Mouse (Mus musculus) liver, postnatal 0 days (tissue): Measurements from ENCODE around the gene Pacrg. TPM values are rescaled to one million over a fixed set of nuclear protein-coding genes. Genes with fewer than 3 reads are reported as not detected.

Experiments
- ATAC-seq: fragments of 200-750 bp; cut with Nextera tagmentation; 2 replicates; pipeline ENCODE4 v1.8.0; 2017; ENCODE audit warnings: mild to moderate bottlenecking, moderate library complexity
- DNase-seq: peaks from one replicate; pipeline ENCODE4 v3.0.0-alpha.2; 2016
- H3K27ac ChIP-seq: fragments of 300-500 bp; sonication (generic); 2 replicates; pipeline ENCODE4 v1.5.1; 2014; ENCODE audit warnings: antibody characterized with exemption, moderate library complexity, mild to moderate bottlenecking, low read depth
- H3K27me3 ChIP-seq: fragments of 300-500 bp; sonication (generic); 2 replicates; pipeline ENCODE4 v1.6.1; 2014; ENCODE audit warnings: low read length, control low read depth, mixed read lengths; ENCODE audit not compliant: insufficient read depth
- H3K36me3 ChIP-seq: fragments of 300-500 bp; sonication (generic); replicated peaks from 2 replicates; pipeline ENCODE4 v1.6.1; 2014; ENCODE audit warnings: mild to moderate bottlenecking, control low read depth, low read length, moderate library complexity, mixed read lengths; ENCODE audit not compliant: insufficient read depth
- H3K4me1 ChIP-seq: fragments of 300-500 bp; sonication (generic); 2 replicates; pipeline ENCODE4 v1.6.1; 2014; ENCODE audit warnings: antibody characterized with exemption, mild to moderate bottlenecking, control low read depth; ENCODE audit not compliant: insufficient read depth
- H3K4me2 ChIP-seq: fragments of 300-500 bp; sonication (generic); 2 replicates; pipeline ENCODE4 v1.6.1; 2014; ENCODE audit warnings: low read depth, mild to moderate bottlenecking, low read length, moderate library complexity, mixed read lengths
- H3K4me3 ChIP-seq: fragments of 300-500 bp; sonication (generic); 2 replicates; pipeline ENCODE4 v1.5.1; 2014; ENCODE audit warnings: low read depth, low read length
- H3K9ac ChIP-seq: fragments of 300-500 bp; sonication (generic); replicated peaks from 2 replicates; pipeline ENCODE4 v1.6.1; 2014; ENCODE audit warnings: mild to moderate bottlenecking, moderate library complexity
- H3K9me3 ChIP-seq: fragments of 300-500 bp; sonication (generic); 2 replicates; pipeline ENCODE4 v1.6.1; 2016; ENCODE audit warnings: mild to moderate bottlenecking, control low read depth, low read length, mixed read lengths
- CTCF ChIP-seq: sonication (generic); IDR thresholded peaks from 2 replicates; pipeline ENCODE4 v1.5.1; 2016; ENCODE audit warnings: antibody characterized with exemption, low read depth
- EP300 ChIP-seq: IDR thresholded peaks from 2 replicates; pipeline ENCODE4 v1.6.1; 2016; ENCODE audit warnings: antibody characterized with exemption, low read depth, mild to moderate bottlenecking
- WGBS: fragments of 180-500 bp; shearing (Covaris S2); extraction: QIAGEN DNeasy Blood & Tissue Kit; methylation state at CpG from one replicate; pipeline ENCODE4 v1.1.7; 2014; ENCODE audit not compliant: insufficient replicate concordance; 5-methylcytosine and 5-hydroxymethylcytosine counted together
- polyA plus RNA-seq: library from polyadenylated mRNA; unstranded; fragments of >200 nt; fragmentation: Nextera tagmentation; extraction: Ambion mirVana; gene quantifications from 2 replicates; pipeline ENCODE4 v1.2.1, GENCODE M21; 2015

Gene Pacrg
- polyA plus RNA-seq, 1 experiment from 2014 or later = not detected

DNA sequence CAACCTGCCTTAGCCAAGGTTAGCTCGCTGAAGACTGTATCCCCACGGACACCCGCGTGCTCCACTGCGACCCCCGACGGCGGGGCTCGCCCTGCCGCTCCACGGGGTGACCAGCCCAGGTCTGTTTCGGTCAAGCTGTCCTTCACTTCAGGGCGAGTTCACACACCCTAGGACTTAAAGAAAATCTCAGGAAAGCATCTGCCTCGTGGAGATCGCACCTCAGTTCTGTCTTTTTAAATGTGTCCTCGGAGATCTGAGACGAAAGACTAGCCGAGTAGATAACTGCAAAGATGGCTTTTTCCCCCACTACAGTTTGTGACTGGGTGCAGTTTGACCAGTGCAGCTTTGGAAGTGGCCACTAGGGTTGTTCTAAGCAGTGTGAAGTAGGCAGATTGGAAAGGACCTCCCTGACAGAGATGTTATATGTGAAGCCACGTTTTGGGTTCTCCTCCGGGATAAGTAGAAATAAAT is 655 bp upstream of the Pacrg start:
- Histone ChIP-seq H3K9me3 (no peaks in the 10 kb centered on the region), H3K4me1 (peaks cover 6% of the 10 kb centered on the region; the same call in 1 of the 2 replicates), H3K27ac (peak overlapping the region; percentile 66), H3K4me2 (peak overlapping the region; percentile 91), H3K4me3 (peak overlapping the region; percentile 77), H3K9ac (peak overlapping the region; percentile 76), H3K27me3 (no peaks in the 10 kb centered on the region), H3K36me3 (no peaks in the 10 kb centered on the region)
- TF ChIP-seq CTCF (peak; percentile 63), EP300 (no peak)
- peak; percentile 66 for ATAC-seq
- peak; percentile 54 for DNase-seq
- 3% methylated on average over 20 of the region's 20 CpGs for WGBS

DNA sequence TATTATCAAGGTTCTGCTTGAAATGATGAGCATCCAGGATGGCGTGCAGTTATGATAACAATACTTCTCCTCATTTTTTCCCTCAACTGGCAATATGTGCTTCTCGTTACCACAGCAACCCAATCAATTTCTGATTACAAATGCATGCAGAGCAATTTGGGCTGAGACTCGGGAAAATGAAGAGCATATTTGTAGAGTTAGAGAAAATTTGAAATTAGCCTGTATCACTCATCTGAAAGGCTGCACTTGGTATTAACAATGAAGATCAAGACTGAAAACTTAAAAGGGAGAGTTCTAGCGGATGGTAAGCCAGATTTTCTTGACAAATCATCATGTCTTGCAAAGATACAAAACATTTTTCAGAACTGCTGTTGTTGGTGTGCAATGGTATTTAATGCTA is 21.1 kb downstream of the Pacrg start:
- no peak for DNase-seq
- Histone ChIP-seq H3K9ac (no peak overlapping the region), H3K27ac (no peak overlapping the region), H3K36me3 (no peaks in the 10 kb centered on the region), H3K27me3 (no peaks in the 10 kb centered on the region), H3K4me3 (no peak overlapping the region), H3K4me2 (no peak overlapping the region), H3K4me1 (no peaks in the 10 kb centered on the region), H3K9me3 (no peaks in the 10 kb centered on the region)
- WGBS = 68% methylated on average over 4 of the region's 4 CpGs
- ATAC-seq = no peak
- TF ChIP-seq CTCF (no peak), EP300 (no peak)

DNA sequence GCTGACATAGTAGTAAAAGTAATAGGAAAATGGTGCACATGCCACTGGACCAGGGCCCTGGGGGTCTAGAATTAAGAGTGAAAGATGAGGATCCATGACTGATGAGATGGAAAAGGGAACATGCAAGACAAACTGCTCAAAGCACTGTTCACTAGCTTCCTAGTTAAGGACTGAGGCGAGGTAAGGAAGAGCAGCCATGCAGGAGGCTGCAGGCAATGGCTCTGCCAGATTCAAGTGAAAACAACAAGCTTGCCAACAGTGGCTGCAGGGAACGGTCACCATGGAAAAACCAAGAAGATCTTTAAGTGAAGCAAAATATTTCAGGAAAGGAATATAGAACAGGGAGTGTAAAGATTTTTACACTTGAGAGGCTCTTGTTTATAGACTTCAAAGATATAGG is 31.5 kb downstream of the Pacrg start:
- ATAC-seq (no peak), DNase-seq (no peak)
- no peaks in the 10 kb centered on the region for H3K36me3 ChIP-seq
- H3K9ac ChIP-seq = no peak overlapping the region
- WGBS = 74% methylated on average over 2 of the region's 2 CpGs
- H3K4me1 ChIP-seq = no peaks in the 10 kb centered on the region
- no peaks in the 10 kb centered on the region for H3K27me3 ChIP-seq
- no peaks in the 10 kb centered on the region for H3K9me3 ChIP-seq
- H3K27ac ChIP-seq = no peak overlapping the region
- H3K4me3 ChIP-seq = no peak overlapping the region
- no peak overlapping the region for H3K4me2 ChIP-seq
- TF ChIP-seq CTCF (no peak), EP300 (no peak)

DNA sequence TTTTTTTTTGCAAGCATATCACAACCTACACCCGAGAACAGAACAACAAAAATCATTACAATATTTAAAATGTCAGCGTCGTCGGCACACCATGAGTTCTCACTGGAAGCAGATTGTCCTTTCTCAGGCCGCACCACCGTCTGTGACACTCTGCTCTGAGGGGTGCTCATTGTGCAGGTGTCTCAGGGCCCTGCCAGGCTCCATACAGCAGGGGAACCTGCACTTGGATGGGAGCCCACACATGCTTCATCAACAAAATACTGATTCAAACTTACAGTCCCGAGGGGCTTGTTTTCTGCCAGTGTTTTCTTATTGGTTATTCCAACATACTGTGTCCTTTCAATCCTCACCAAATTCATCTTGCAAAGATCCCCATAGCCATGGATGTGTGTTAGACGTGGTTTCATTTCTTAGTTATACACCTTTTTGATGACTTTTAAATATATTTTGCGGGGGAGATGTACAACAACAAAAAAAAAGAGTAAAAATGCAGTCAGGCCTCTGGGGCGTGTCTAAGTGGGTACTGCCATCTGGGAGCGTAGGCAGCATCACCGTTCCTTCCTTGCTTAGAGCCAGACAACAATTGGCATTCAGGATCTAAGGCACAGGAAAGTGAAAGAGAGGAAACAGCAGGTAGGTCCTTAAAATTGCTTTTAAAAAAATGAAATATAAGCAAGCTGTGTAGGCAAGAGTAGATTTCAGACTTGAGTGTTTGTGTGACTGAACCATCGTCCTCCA is 32.7 kb downstream of the Pacrg start:
- DNase-seq = no peak
- TF ChIP-seq CTCF = no peak
- TF ChIP-seq EP300 = no peak
- H3K27me3 ChIP-seq = no peaks in the 10 kb centered on the region
- no peaks in the 10 kb centered on the region for H3K4me1 ChIP-seq
- H3K4me3 ChIP-seq = no peak overlapping the region
- WGBS = 76% methylated on average over 13 of the region's 13 CpGs
- ATAC-seq = no peak
- no peak overlapping the region for H3K4me2 ChIP-seq
- H3K9me3 ChIP-seq = no peaks in the 10 kb centered on the region
- no peaks in the 10 kb centered on the region for H3K36me3 ChIP-seq
- H3K27ac ChIP-seq = no peak overlapping the region
- H3K9ac ChIP-seq = no peak overlapping the region

DNA sequence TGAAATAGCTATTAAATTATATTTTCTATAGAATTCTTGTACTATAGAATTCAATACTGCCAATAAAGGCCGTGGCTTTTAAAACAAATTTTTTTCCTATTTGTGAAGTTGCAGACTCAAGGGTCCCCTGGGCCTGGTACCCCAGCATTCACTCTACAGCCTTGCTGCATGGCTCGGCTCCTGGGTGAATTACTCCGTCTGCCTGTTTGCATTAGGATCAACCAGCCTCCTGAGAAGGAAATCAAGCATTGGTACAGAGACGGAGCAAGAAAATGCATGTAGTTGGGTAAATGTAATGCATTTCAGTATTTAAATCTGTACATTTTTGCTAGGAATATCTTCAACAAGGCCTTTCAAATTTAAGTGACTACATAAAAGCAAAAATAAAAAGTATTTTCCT is 33.4 kb downstream of the Pacrg start:
- Histone ChIP-seq H3K4me3 (no peak overlapping the region), H3K27me3 (no peaks in the 10 kb centered on the region), H3K4me2 (no peak overlapping the region), H3K9me3 (no peaks in the 10 kb centered on the region), H3K27ac (no peak overlapping the region), H3K9ac (no peak overlapping the region), H3K4me1 (no peaks in the 10 kb centered on the region), H3K36me3 (no peaks in the 10 kb centered on the region)
- ATAC-seq (no peak), DNase-seq (no peak)
- TF ChIP-seq EP300 = no peak
- no peak for TF ChIP-seq CTCF
- WGBS = 83% methylated on average over 4 of the region's 4 CpGs

DNA sequence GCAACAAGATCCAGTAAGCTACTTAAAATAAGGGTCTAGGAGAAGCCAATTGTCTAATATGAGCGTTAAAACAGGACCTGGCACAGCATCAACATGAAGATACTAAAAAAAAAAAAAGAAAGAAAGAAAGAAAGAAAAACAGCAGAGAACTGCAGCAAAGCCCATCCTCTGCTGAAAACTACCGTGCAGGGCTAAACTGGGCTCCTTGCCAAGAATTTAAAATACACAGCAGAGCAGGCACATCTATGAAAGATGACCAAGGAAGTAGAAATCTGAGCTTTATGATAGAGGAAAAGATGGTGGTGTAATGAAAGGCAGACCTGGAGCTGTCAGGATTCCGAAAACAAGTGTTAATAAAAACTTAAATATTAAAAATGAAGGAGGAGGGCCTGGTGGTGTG is 48.5 kb downstream of the Pacrg start:
- no peaks in the 10 kb centered on the region for H3K27me3 ChIP-seq
- 56% methylated on average over 3 of the region's 3 CpGs for WGBS
- no peak for DNase-seq
- TF ChIP-seq EP300 = no peak
- TF ChIP-seq CTCF = no peak
- no peak overlapping the region for H3K27ac ChIP-seq
- H3K4me1 ChIP-seq = no peaks in the 10 kb centered on the region
- H3K4me3 ChIP-seq = no peak overlapping the region
- H3K9me3 ChIP-seq = no peaks in the 10 kb centered on the region
- ATAC-seq = no peak
- H3K4me2 ChIP-seq = no peak overlapping the region
- H3K36me3 ChIP-seq = no peaks in the 10 kb centered on the region
- no peak overlapping the region for H3K9ac ChIP-seq
